Mouse (Mus musculus) cerebral cortex, adult 2 months (tissue): ENCODE measurements around the gene Btnl2.

ENCODE experiments used
- whole genome bisulfite sequencing: fragments of 180-500 bp; shearing (Covaris S2); methylation state at CpG from one replicate; pipeline ENCODE4 v1.1.7; 2018; 5-methylcytosine and 5-hydroxymethylcytosine counted together

Btnl2 gene

DNA sequence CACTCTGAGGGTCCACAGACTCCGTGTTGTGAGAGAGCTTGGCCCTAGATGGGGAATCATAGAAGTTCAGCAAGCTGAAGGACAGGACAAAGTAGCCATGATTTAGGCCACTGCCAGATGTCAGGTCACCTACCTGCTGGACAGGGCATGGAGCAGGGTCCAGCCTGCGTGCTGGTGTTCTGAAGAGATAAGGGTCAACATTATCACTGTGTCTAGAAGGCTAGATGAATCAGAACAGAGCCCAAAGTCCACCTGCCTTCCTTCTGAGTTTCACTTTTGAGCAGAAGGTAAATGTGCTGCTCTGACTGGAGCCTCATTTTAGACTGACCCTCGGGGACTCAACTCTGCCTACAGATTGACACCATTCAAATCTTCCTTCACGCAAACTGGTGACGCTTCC is at the start of gene Btnl2:
Gene Btnl2 (plus strand): TSS at position 284 of the 400 bp plus-strand sequence.
- 93% methylated on average over 5 of the region's 5 CpGs for WGBS

GRCm38 (mm10) chr17:34305380-34306030 is 49.1 kb upstream of the Btnl2 start, which contains the start of gene H2-Eb1:
H2-Eb1 (plus strand) TSS chr17:34305867.

GRCm38 (mm10) chr17:34306407-34306806 is 48.2 kb upstream of the Btnl2 start:
- WGBS = 95% methylated on average over 2 of the region's 2 CpGs

DNA sequence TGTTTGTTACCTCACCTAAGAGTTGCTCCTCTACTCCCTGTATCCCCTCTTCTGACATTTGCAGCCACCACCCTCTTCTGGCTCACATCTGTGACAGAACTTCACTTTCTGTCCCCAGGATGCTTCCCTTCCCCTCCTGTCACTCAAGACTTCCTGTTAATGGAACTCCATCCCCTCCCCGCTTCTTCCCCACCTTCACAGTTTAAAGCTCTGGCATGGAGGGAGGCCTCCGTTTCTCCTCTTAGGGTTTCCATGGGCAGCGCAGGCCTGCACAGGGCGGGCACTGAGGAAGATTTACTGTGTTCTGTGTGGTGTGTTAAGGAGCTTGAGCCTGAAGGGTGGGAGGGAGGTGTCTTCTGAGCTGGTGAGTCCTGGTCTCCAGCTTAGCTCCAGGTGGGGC is 46.5 kb upstream of the Btnl2 start:
- 85% methylated on average over 4 of the region's 4 CpGs for WGBS

DNA sequence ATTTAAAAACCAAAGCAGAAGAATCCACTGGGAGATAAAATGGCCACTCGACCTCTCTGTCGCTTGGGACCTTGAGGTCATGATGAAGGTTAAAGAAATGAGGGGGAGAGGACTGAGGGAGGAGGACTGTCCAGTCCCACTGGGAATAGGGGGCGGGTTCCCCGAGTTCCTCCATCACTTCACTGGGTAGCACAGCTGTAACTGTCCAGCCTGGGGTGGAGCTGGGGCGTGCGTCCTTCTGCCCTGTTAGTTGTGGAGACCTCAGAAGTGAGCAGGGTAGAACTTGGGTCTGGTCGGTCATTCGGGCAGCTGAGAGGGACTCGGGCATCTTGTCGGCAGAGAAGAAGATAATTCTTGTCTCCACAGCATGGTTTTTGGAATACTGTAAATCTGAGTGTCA is 45.4 kb upstream of the Btnl2 start:
- WGBS = 35% methylated on average over 10 of the region's 10 CpGs

DNA sequence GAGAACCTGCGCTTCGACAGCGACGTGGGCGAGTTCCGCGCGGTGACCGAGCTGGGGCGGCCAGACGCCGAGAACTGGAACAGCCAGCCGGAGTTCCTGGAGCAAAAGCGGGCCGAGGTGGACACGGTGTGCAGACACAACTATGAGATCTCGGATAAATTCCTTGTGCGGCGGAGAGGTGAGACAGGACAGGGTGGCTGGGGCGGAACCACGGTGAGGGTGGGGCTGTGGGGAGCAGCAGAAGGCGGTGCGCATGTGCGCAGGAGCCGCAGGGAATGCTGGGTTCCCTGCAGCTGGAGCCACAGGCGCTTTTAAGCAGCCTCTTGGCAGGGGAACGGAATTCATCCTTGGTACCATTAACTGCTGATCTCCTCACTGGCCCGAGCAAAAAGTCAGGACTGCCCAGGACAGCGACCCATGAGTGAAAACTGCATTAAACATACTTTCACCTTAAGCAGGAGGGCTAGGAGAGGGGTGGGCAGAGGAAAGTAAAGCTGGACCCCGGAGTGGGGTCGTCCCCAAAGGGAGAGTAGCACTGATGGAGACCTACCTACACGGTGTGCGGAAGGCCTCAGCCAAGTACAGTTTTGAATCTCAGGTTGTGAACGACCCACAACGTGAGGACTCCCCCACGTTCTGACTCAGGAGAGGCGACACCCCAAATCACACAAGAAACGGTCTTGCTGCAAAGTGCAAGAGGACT is 44.8 kb upstream of the Btnl2 start:
- WGBS = 21% methylated on average over 38 of the region's 38 CpGs

DNA sequence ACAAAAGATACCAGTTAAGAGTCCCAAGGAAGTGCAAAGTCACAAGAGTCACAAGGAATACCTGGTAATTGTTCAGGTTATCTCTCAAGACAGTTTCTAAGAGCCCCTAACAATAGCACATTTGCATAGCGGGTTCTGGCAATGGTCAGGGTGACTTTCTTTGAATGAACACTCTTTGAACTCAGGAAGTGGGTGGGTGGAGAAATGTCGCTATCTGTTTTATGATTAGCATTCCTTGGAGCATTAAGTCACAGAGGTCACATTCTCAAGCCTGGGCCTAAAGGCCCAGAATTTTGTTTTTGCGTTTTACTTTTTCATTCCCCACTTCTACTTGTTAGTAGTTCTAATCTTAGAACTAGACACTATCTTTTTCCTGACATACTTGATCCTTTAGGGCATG is 44.1 kb upstream of the Btnl2 start:
- 83% methylated on average over 3 of the region's 3 CpGs for WGBS

GRCm38 (mm10) chr17:34312185-34312584 is 42.4 kb upstream of the Btnl2 start:
- WGBS = 77% methylated on average over 1 of the region's 1 CpGs

DNA sequence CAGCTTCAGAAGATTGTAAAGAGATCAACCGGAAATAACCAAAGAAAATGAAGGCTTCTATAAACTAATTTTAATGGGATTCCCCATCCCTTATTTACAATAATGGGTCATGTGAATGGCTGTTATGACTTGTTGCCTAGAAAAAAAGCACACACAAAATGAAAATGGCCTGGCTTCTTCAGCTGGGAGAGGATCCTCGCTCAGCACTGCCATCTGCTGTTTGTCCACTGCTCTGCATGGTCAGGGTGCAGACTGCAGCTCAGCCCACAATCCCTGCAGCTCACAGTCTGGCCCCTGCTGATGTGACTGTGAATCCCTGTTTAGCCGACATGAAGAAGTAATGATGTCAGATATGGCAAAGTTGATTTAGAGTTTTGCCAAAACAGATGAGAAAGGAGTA is 41.2 kb upstream of the Btnl2 start:
- 36% methylated on average over 3 of the region's 3 CpGs for WGBS

- WGBS = 80% methylated on average over 9 of the region's 9 CpGs
Measured at GRCm38 (mm10) chr17:34314286-34314685, 40.3 kb upstream of the Btnl2 start.

DNA sequence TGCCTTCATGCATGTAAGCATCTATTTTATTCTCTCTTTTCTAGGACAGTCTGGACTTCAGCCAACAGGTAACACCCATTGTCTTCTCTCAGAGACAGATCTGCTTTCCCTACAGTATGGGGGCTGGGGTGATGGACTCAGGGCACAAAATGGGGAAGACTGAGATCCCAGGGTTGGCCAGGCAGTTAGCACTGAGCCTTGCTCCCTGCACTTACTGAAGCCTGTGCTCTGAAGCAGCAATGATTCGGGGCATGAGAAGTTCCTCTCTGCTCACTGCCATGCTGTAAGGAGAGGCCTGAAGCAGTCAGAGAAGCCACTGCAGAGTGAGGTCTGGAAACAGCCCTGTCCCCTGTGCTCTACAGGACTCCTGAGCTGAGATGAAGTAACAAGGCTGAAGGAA is 39.1 kb upstream of the Btnl2 start:
- 90% methylated on average over 1 of the region's 1 CpGs for WGBS

- WGBS = 89% methylated on average over 2 of the region's 2 CpGs
Measured at GRCm38 (mm10) chr17:34316697-34317096, 37.9 kb upstream of the Btnl2 start.

DNA sequence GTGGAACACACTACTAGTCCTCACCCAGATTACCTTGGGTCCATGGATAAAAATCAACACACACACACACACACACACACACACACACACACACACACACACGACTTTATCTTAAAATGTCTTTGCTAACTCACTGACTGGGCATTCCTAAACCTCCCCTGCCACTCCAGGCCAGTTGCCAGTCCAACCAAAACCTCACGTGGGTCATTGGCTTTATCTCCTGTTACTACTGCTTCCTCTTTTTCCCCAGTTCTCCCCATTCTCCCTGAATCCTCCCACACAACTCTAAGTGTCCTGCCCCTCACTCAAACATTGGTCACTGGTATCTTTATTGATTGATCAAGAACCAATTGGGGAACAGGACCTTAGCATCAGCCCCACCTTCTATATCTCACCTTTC is 37.3 kb upstream of the Btnl2 start:
- 64% methylated on average over 2 of the region's 2 CpGs for WGBS

- 73% methylated on average over 4 of the region's 4 CpGs for WGBS
Measured at GRCm38 (mm10) chr17:34325436-34325835, 29.2 kb upstream of the Btnl2 start, which contains the start of gene H2-Eb2. H2-Eb2 (plus strand) TSS chr17:34325665.

DNA sequence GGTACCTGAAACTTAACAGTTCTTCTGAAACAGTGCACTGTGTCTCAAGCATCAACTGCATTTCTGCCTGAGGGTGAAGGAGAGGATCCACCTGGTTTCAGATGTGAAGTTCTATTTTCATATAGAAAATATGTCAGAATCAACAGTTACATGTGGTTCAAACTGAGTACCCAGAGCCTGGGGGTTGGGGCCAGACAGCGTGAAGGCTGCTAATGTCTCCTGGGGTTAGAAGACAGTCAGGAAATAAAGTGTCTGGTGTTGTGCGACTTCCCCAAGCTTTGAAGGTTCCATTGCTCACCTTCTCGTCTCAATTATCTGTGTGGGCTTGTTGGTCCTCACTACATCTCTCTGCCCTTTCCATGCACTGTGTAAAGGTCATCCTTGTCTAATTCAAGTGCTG is 28.2 kb upstream of the Btnl2 start:
- 84% methylated on average over 3 of the region's 3 CpGs for WGBS

DNA sequence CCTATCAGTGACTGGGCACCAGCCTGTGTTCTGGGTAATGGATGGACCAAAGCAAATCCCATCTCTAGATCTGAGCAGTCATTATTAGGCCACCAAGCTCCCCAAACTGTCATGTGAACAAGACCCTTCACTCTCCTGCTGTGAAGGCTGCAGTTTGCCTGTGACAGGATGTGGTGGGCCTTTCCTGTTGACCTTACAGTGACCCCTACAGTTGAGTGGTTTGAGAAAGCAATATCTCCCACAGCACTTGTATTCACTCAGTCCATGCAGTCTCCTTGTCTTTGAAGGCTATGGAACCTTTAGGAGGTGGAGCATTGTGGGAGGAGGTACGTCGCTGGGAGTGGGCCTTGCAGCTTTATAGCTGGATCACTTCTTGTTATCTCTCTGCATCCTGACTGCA is 24.8 kb upstream of the Btnl2 start:
- WGBS = 78% methylated on average over 2 of the region's 2 CpGs

GRCm38 (mm10) chr17:34331200-34331599 is 23.4 kb upstream of the Btnl2 start:
- 97% methylated on average over 1 of the region's 1 CpGs for WGBS

GRCm38 (mm10) chr17:34340619-34341402 is 13.8 kb upstream of the Btnl2 start:
- 66% methylated on average over 3 of the region's 3 CpGs for WGBS

DNA sequence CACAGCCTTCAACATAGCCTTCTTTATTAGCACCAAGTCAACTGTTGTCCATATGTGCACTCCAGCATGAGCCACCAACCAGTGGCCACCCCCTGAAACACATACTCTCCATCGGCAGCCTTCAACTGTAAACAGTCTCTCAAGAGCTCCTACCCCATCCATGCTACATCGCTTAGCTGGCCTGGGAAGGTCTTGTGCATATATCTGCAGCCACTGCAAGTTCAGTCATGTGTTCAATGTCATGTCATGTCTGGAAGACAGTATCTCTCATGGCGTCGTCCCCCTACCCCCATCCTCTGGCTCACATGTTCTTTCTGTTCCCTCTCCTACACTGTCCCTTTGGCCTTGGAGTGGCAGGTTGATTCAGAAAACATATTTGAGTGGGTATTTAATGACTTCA is 9.7 kb upstream of the Btnl2 start:
- 89% methylated on average over 4 of the region's 4 CpGs for WGBS

DNA sequence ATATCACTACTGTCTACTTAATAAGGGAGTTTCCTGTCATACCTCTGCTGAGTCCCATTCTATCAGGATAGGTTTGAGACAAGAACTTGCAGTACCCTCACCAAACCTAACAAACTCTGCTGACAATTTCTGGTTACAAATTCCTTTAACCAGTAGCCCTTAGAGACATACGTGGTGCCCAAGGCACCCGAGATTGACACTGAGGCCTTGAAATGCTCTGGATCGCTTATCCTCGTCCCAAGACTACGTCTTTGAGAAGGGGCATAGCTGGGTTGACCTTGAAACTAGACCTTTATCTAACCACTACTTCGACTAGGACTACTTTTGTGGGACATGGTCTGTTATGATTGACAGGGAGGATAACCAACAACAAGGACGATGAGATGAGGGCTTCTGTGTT is 9.1 kb upstream of the Btnl2 start:
- 90% methylated on average over 7 of the region's 7 CpGs for WGBS

DNA sequence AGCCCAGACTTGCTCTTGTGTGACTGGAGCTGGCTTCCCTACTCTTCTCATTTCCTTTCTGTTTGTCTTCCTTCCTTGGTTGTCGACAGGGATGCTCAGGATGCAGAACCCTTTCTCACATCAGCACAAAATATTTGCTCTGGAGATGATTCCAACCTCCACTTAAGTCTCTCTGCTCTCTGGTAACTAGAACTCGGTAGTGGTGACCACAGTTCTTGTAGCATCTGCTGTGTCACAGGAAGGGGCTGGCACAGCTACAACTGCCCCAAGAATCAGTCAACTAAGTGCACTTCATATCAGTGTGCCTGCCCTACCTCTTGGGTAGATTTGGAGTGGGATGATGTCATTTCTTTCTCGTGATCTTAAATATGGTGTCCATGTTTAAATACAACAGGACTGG is 8.6 kb upstream of the Btnl2 start:
- 81% methylated on average over 3 of the region's 3 CpGs for WGBS

DNA sequence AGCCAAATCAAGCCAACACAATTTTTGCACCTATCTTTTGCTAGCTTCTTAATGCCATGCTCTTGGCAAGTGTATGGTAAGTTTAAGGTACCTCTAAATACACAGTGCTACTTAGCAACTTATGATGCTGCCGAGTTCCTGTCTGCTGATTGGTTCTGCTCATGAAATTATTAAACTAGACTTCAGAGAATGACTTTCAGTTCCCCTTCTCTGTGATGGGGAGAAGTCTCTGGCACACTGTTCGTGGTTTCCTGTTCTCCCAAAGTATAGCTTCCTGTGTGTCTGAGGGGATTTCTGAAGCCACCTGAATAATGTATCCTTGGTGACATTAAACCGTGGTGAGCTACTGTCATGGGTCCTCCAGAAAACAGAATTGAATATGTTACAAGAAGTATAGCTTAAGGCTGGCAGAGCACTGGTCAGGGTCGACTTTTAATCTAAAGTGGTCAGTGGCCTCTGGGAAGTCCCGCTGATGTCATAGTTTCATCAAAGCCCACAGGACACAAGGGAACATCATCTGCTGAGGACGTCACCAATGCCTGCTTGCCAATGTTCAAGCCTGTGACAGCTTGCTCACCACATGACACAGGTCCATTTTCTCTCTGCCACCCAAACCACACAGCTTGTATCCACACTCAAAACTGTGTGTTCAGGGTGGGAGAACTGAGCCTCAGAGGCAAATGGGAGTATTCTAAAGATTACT is 6.9 kb upstream of the Btnl2 start:
- WGBS = 64% methylated on average over 6 of the region's 6 CpGs
